Mouse (Mus musculus) adrenal gland, adult 2 months (tissue): Measurements from ENCODE around the gene Pik3c2b. TPM values are rescaled to one million over a fixed set of nuclear protein-coding genes. Genes with fewer than 3 reads are reported as not detected.
"Not testable (repeated sequence)": the region's sequence is repeated elsewhere in the genome, so short reads cannot be mapped to it uniquely, and the experiment has no call there.

ENCODE experiments used
- DNase-seq: peaks from one replicate; pipeline ENCODE4 v3.0.0; 2021
- long read RNA-seq: library from polyadenylated mRNA; stranded (forward); transcript quantifications from one replicate; pipeline ENCODE4 v2.0.0, GENCODE M21; 2021
- polyA plus RNA-seq: library from polyadenylated mRNA; depleted of rRNA; stranded (reverse); fragments of >200 nt; gene quantifications from 2 replicates; pipeline ENCODE4 v1.2.3, GENCODE M21; 2012; rRNA removed
- total RNA-seq, 2 experiments: library from RNA; stranded (reverse); gene quantifications; 2 replicates each; pipeline ENCODE4 v1.2.3; 2021

Pik3c2b gene
- 1 to 10 TPM; 4.6 to 6.5 TPM for total RNA-seq
- 6.5 and 7.2 TPM in 2 replicates for polyA plus RNA-seq
- long read RNA-seq, result 0 reads

DNA sequence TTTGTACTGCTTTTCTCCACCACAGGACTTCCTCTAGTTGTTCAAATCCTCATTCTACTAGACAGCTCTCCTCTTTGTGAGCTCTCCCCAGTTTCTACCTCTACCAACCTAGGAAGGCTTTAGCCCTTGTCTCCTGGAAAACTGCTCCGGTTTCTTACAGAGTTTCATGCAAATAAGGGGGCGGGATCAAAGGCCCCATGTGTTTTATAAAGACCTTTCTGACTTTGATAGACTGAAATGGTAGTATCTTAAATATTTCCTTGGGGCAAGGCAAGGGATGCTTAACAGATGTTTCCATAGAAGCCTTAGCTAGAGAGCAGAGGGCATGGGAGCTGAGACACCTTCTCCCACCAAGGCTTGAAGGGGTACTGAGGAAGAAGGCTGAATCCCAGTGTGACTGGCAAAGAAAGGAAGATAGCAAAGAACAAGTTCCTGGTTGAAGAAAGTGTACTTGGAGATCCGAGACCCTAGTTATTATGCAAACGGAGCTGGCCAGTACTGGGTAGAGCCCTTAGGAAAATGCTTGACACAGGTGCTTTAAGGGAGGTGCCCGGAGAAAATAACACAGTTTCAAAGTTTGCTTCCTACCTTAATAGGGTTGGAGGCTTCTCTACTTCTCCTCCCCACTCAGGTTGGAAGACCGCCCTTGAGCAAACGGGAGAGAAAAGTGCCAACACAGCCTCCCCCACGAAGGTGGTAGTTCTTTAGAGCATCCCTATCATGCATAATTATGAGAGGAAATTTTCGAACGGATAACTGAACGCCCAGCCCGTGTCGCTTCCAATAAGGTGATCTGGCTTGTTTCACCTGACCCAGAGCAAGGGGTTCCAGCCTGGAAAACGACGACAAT, at the start of gene Pik3c2b:
Gene Pik3c2b, plus strand, starts transcription at position 657 of the 850 bp plus-strand sequence.
- DNase-seq, result no peak

DNA sequence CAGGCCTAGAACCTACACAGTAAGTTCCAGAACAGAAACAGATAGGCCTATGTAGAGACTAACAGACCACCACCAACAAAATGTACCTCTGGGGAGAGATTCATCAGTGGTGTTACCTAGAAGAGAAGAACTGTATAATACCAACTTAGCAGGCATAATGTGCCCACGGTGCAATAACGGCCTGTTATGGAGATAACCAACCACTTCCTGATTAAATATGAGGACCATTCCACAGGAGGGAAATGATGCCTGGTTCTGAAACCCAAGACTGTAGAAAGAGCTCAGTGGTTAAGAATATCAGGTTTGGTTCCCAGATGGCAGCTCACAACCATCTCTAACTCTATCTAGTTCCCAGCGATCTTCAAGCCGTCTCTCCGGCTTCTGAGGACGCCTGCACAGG, 45.1 kb upstream of the Pik3c2b start:
- no peak for DNase-seq

DNA sequence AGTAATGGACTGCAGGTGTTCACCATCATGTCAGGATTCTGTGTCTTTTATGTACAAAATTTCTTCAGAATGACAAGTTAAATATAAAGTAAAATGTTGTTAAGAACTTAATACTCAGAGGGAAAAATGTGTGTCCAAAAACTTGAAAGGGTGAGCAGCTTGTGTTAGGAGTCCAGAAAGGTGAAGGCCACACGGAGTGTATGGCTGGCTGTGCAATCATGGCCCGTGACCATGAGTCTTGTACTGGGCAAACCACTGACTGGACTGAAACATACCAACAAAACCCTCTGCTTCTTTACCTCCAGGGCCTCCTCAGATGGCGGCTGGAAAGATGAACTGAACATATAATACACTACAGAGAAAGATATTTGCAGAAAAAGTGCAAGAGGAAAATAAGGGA, 38.9 kb upstream of the Pik3c2b start:
- peak; percentile 70 for DNase-seq

DNA sequence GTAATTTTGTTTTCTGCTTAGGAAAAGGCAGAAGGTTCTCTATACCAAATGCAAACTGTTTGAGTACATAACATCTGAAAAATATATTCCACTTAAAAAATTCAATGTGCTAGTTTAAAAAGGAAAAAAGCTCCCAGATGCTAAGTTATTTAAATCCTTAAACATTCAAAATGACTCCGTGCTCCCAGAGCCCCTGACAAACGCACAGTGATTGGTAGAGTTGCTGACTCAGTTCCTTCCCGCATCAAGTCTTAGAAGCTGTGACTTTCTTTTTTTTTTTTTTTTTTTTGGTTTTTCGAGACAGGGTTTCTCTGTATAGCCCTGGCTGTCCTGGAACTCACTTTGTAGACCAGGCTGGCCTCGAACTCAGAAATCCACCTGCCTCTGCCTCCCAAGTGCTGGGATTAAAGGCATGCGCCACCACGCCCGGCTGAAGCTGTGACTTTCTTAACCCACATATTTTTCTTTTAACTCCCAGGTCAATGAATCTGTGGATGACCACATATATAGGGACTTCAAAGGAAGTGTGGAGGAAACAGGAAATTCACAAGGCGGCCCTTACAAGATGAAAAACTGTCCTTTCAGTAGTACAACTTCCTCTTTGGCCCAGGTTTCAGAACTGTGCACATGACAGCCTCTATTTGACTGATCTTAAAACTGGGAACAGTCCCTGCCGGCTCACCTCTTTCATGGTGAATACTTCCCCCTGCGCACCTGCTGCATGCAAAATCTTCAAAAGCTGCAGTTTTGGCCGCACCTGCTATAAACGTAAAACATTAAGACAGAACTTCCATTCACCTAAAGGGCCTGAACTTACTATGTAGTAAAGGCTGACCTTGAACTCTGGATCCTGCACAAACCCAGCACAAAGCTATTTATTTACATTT, 33.3 kb upstream of the Pik3c2b start:
- DNase-seq, result no peak

DNA sequence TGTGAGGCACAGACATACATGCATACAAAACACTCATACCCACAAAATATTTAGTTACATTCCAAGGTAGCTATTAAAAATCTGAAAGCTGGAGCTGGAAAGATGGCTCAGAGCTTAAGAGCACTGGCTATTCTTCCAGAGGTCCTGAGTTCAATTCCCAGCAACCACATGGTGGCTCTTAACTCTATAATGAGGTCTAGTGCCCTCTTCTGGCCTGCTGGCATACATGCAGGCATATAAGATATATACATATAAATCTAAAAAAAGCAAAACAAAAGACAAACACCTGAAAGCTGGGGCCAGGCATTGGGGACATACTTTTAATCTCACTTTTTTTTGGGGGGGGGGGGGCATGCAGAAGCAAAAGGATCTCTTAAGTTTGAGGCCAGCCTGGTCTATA, 32.1 kb upstream of the Pik3c2b start:
- no peak for DNase-seq

DNA sequence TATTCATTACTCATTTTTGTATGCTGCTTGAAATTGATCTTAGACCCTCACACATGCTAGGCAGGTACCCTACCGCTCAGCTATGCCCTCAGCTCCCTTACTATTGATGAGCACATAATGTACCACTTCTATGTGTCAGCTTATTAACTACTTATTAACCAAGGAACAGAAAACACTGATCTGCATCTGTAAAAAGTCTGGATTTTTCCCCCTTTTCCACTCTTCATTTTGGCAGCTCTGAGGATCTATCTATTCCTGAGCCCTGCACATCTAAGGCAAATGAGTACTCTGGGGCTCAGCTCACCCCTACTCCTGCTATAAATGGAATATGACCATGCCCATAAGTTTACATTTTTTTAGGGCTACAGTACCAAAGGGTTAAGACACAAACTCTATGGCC, 31.3 kb upstream of the Pik3c2b start:
- DNase-seq, result no peak

DNA sequence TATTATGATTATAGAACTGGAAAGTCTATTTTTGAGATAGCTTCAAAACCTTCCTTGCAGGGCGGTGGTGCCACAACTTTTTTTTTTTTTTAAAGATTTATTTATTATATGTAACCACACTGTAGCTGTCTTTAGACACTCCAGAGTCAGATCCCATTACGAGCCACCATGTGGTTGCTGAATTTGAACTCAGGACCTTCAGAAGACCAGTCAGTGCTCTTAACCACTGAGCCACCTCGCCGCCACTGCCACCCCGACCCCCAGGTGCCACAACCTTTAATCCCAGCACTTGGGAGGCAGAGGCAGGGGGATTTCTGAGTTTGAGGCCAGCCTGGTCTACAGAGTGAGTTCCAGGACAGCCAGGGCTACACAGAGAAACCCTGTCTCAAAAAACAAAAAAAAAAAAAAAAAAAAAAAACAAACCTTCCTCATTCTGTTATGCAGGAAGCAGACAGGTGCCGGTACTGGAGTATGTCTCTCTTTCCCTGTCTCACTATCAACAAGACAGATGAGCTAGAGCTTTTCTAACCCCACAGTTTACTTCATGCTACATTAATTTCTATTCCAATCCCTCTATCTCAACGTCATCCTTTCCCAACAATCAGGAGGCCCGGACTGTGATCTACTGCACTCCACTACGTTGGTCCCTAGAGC, 28.6 kb upstream of the Pik3c2b start:
- no peak for DNase-seq

DNA sequence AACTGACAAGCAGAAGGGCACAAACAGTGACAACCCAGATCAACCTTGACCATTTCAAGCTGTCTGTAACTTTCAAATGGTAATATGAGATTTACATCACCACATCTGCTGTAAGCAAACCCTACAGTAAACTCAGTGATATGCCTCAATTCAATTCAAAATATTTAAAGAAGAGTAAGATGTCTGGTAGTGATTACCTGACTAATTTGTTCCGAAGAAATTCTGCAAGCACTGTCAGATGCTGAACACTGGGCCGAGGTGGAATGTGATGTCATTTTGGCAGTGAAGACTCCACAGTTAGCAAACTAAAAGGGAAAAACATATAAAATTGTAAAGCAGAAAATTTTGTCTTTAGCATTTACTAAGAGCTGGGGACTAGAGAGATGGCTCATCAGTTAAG, 26.9 kb upstream of the Pik3c2b start:
- DNase-seq, result no peak

DNA sequence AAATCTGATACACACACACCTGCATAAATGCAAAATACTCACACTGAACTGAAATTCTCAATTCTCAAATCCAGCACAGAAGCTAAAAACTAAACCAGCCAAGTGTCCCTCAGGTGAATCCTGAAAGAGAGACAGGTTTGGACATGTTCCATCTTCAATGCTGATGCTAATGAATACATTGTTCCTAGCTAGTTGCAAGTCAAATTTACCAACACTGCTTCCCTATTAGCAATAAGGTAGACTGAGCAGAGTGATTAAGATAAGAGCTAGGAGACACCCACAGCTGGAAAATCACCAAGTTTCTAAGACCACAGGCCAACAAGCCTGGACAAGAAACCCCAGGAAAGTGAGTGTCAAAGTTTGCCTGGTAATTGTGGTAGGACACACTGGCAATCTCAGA, 26.2 kb upstream of the Pik3c2b start:
- DNase-seq, result no peak

DNA sequence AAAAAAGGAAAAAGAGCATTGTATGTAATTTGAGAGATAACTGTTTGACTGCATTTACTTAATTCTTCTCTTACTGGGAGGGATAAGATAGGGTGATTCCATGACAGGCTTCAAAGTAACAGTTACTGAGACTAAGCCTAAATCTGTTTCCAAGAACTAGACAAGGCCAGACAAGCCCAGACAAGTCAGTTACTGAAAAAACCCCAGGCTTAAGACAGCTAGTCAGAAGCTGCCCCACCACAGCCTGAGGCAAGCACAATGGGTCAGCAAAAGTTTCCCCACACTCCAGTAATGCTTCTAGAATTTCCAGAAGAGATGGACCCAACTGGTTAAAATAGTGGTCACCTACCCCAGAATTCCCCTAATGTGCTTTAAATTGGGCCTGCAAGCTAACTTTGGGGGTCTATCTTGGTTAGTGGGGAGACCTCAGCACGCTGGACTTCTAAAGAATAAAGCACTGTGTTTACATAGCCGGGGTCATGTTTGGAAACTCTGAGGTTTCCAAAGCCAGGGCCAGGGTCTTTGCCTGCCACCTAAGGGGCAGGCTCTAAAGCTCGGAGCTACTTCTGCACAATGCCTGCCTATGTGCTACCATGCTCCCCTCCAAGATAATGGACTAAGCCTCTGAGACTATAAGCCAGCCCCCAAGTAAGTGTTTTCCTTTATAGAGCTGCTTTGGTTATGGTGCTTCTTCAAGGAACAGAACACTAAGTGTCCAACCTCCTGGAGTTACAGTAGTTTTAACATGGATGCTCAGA, 25.2 kb upstream of the Pik3c2b start:
- no peak for DNase-seq

DNA sequence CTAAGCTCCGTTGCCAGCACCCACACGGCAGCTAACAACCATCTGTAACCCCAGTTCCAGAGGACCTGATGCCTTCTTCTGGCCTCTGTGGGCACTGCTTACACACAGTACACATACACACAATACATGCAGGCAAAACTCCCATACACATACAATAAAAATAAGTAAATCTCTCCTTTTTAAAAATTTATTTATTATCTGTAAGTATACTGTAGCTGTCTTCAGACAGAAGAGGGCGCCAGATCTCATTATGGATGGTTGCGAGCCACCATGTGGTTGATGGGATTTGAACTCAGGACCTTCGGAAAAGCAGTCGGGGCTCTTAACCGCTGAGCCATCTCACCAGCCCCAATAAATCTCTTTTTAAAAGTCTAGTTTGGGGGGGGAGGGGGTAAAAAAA, 24.1 kb upstream of the Pik3c2b start:
- no peak for DNase-seq

DNA sequence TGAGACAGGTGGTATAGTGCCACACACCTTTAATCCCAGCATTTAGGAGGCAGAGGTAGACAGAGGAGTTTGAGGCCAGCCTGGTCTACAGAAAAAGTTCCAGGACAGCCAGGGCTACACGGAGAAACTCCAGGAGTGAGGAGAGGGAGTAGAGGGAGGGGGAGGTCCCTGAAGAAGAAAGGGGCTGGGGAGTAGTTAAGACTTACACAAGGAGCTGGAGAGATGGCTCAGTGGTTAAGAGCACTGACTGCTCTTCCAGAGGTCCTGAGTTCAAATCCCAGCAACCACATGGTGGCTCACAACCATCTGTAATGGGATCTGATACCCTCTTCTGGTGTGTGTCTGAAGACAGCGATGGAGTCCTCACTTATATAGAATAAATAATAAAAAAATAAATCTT, 23.5 kb upstream of the Pik3c2b start:
- DNase-seq, result not testable (repeated sequence)

DNA sequence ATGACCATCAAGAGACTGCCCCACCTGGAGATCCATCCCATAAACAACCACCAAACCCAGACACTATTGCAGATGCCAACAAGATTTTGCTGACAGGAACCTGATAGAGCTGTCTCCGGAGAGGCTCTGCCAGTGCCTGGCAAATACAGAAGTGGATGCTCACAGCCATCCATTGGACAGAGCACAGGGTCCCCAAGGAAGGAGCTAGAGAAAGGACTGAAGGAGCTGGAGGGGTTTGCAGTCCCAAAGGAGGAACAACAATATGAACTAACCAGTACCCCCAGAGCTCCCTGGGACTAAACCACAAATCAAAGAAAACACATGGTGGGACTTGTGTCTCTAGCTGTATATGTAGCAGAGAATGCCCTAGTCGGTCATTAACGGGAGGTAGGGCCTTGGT, 21.7 kb upstream of the Pik3c2b start:
- DNase-seq, result not testable (repeated sequence)

DNA sequence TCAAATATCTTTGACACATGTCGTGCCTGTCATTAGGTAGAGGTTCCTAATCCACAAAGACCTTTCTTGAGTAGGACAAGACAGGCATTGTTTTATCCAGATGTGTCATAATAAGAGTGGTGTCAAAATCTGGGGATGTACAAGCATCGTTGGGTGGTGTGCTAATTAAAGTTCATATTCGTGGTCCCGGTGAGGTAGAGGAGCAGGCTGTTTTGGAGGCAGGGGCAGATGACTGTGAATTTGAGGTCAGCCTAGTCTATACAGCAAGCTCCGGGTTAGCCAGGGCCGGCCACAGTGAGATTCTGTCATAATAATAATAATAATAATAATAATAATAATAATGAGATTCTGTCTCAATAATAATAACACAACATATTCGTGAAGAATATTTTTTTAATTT, 21.0 kb upstream of the Pik3c2b start:
- DNase-seq, result no peak

DNA sequence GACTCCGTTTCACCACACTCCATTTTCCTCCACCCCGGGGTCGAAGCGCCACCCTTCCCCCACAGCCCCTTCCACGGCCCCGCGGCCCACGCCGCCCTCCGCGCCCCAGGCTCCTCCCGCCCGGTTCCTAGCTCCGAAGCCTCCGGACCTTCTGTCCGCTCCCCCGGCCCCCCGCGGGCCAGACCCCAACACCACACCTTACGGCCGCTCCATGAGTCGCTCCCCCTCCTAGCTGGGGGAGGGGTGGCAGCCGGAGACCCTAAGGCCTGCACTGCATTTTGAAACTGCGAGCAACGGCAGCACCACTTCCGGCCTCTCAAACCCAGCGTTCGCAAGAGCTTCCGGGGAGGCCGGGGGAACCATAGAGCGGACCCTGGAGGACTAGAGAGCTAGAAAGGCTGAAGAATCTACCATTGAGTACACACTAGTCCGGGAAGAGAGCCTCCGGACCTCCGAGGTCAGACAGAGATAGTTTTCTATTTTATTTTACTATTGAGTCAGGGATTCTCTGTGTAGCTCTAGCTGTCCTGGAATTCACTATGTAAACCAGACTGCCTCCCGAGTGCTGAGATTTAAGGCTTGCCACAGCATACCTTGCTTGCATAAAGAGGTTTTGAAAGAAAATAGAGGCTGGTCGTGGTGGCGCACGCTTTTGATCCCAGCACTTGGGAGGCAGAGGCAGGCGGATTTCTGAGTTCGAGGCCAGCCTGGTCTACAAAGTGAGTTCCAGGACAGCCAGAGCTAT, 20.2 kb upstream of the Pik3c2b start:
- DNase-seq, result peak; percentile 92

DNA sequence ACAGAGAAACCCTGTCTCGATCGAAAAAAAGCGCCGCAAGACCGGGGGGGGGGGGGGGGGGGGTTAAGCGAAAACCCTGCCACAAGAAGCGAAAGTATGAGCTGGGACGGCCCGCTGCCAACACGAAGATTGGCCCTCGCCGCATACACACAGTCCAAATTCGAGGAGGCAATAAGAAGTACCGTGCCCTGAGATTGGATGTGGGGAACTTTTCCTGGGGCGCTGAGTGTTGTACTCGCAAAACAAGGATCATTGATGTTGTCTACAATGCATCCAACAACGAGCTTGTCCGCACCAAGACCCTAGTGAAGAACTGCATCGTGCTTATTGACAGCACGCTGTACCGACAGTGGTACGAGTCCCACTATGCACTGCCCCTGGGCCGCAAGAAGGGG, 19.7 kb upstream of the Pik3c2b start:
- DNase-seq, result not testable (repeated sequence)

DNA sequence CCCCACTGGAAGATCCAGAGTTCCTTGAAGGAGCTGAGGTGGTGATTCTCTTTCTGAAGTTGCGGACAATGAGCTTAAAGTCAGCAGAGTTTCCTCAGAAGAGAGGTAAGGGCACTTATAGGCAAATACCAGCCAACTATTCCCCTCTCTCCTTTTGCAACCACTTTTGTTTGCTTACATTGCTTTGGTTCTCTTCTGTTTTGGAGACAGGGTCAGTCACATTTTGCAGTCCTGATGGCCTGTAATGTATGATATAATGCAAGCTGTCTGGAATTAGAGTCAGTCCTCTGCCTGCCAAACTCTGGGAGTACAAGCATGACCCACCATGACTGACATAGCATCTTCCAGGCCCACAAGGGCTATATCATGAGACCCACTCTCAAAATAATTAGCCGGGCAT, 18.3 kb upstream of the Pik3c2b start:
- DNase-seq, result no peak

DNA sequence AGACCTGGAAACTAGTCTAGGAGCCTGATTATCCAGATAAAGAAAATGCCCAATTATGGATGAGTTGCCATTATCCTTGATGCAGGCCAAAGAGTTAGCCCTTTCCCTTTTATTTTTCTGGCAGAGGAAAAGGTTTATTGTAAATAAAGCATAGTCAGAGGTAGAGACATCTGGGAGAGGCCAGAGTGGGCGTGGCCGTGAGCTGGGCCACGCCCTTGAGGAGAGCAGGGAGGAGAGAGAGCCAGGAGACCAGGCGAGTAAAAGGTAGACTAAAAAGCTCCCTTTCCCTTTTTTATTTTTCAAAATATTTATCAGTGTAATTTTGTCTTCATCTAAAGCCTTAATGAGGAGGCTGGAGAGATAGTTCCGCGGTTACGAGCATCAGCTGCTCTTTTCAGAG, 17.5 kb upstream of the Pik3c2b start:
- no peak for DNase-seq

DNA sequence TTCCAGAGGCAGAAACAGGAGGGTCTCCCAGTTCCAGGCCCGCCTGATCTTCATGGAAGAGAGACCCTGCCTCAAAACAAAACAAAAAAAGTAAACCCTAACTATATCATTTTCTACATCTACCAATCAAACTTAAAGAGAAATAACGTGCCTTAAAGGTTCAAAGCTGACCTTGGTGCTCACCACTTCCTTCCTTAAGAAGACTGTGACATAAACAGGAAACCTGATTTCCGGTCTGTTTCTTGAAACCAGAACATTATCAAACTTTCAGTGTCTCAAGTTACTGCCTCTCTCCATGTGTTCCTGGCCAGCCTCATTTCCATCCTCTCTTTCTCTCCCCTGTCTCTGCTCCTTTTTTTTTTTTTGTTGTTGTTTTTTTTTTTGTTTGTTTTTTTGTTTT, 15.7 kb upstream of the Pik3c2b start:
- no peak for DNase-seq

DNA sequence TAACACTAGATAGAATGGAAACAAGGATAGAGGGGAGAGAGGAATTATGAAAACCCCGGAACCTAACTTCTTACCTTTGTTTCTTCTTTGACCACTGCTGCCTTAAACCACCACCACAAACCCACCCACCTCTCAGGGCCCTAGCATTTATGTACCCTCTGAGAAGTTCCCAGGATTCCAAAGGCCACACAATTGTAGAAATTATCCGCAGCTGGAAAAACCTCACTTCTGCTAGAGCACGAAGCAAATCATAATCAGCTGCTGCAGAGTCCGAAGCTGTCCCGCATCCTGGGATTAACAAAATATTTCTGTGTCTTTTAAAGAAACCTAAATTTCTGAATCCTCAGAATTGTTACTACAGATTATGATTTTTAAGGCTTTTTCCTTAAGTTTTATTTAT, 15.0 kb upstream of the Pik3c2b start, which contains the start of gene Mdm4:
Gene Mdm4, minus strand, starts transcription at position 101 of the 400 bp plus-strand sequence.
- no peak for DNase-seq

DNA sequence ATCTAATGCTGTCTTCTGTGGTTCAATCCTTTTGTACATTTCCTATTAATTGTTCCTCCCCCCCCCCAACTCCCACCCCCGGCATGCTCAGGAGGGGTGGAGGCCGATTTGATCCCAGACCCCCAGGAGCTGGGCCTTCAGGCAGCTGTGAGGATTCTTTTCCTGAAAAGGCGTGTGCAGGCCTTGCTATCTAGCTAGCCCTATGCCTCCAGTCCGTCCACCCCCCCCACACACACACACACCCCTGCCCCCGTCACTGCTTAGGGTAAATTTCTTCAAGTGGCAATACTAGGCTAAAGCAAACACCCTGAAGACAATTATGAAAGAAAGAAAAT, 12.5 kb upstream of the Pik3c2b start:
- DNase-seq, result no peak
